Mouse (Mus musculus): ENCODE results near the gene Polr2e.

Gene Polr2e

DNA sequence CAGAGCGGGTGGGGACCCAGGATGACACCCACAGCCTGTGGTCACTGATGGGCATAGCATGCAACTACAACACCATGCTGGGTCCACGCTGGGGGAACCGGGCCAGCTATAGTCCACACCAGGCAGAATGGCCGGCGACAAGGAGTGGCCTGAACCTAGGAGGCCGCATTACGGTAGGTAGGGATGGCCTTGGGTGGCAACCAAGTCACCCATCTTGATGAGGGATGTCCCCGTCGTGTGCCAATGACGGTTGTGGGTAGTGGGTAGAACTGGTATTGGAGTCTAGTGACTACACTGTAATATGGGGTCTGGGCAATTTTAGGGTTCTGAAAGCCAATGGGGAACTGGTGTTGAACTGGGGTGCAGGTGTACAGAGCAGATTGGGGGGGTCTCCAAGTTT lies 22.7 kb downstream of the Polr2e start:
- no peak for DNase-seq (ENCODE audit: low spot score)

DNA sequence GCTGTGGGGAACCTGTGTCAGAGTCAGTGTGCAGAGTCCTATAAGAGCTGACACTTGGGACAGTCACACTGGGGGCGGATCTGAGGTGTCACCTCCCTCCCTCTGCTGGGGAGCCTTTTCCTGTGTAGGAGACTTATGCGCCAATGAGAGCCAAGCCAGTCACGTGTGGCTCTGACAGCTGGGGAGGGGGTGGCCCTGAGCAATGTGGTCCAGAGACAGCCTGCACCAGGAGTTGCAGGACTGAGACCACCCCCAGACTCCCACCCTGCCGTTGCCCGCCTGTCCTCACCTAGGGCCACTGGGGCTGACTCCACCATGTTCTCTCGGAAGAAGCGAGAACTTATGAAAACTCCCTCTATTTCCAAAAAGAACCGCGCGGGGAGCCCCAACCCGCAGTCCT lies 23.1 kb downstream of the Polr2e start, which contains the start of gene Arhgap45:
Gene Arhgap45 (plus strand): TSS at position 143 of the 400 bp plus-strand sequence.
- DNase-seq (ENCODE audit: low spot score), result peak; percentile 64

DNA sequence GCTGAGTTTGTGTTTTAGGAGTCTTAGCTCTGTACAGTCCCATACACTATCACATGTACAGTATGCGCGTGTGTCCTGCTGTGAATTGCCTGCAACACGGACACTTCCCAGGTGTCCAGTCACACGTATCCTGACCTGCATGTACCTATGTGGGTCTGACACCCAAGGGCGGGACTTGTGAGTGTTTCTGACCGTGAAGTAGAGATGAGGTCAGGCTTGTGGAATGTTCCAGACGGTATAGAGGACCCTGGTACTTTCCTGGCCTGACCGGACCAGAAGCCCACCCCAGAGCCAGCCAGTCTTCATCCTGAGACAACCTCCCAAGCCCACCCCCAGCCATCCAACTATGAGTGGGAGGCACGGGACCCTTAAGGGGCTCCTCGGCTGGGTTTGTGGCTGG lies 24.0 kb downstream of the Polr2e start:
- no peak for DNase-seq (ENCODE audit: low spot score)

DNA sequence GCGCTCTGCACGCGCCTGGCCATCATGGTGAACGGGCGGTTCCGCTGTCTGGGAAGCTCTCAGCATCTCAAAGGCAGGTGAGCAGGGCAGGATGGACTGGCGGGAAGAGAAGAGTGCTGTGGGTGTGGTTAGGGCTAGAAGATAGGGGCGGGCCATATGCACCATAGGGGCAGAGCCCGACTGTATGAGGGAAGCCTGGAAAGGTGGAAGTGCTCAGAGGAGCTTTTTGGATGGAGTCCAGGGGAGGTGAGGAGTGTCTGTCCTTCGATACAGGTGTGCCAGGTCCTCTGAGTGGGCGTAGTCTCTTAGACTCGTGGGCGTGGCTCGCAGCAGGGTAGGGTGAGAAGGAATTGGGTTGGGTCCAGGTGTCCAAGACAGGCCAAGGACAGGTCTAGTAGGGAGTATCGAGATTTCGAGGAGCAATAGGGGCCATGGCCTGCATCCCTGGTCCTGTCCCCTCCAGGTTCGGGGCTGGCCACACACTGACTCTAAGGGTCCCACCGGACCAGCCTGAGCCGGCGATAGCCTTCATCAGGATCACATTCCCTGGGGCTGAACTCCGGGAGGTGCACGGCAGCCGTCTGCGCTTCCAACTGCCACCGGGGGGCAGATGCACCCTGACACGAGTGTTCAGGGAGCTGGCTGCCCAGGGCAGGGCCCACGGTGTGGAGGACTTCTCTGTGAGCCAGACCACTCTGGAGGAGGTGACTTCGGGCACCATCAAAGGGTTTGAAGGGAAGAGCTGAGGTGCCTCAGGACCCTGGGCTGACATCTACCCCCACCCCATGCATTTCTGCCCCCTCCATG lies 24.9 kb downstream of the Polr2e start:
- DNase-seq (ENCODE audit: low spot score), result no peak

DNA sequence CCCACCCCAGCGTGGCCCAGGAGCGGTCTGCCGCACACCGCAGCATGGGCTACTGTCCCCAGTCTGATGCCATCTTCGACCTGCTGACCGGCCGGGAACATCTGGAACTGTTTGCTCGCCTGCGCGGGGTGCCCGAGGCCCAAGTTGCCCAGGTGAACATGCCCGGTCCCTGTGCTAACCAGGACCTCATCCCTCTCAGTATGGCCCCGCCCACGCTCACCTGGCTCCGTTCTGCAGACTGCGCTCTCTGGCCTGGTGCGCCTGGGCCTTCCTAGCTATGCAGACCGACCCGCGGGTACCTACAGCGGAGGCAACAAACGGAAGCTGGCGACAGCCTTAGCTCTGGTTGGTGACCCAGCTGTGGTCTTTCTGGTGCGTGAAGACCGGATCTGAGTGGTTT lies 26.0 kb downstream of the Polr2e start:
- no peak for DNase-seq (ENCODE audit: low spot score)

DNA sequence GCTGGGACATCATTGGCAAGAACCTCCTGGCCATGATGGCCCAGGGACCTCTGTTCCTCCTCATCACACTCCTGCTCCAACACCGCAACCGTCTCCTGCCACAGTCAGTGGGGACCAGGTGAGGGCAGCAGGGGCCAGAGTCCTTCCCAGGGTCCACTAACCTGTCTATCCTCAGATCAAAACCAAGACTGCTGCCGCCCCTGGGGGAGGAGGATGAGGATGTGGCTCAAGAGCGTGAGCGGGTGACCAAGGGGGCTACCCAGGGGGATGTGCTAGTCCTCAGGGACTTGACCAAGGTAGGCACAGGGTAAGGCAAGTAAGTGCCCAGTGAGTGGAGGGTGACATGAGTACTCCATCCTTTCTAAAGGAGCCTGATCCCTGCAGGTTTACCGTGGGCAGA lies 27.9 kb downstream of the Polr2e start:
- DNase-seq (ENCODE audit: low spot score), result no peak

DNA sequence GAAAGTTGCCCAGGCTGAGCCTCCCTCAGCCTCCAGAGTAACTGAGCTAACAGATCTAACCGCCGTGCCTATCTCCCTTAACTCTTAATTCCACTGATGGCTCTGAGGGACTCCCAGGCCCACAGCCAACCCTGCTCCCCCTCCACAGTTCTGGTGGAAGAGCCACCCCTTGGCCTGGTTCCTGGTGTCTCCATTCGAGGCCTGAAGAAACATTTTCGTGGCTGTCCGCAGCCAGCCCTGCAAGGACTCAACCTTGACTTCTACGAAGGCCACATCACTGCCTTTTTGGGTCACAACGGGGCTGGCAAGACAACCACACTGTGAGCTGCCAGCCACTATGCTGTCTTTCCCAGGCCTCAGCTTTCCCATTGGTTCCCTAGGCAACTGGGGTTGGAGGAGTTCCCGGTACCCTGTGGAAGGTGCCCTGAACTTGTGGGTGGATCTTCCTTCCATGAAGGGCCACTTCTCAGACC lies 35.3 kb downstream of the Polr2e start:
- no peak for DNase-seq (ENCODE audit: low spot score)

DNA sequence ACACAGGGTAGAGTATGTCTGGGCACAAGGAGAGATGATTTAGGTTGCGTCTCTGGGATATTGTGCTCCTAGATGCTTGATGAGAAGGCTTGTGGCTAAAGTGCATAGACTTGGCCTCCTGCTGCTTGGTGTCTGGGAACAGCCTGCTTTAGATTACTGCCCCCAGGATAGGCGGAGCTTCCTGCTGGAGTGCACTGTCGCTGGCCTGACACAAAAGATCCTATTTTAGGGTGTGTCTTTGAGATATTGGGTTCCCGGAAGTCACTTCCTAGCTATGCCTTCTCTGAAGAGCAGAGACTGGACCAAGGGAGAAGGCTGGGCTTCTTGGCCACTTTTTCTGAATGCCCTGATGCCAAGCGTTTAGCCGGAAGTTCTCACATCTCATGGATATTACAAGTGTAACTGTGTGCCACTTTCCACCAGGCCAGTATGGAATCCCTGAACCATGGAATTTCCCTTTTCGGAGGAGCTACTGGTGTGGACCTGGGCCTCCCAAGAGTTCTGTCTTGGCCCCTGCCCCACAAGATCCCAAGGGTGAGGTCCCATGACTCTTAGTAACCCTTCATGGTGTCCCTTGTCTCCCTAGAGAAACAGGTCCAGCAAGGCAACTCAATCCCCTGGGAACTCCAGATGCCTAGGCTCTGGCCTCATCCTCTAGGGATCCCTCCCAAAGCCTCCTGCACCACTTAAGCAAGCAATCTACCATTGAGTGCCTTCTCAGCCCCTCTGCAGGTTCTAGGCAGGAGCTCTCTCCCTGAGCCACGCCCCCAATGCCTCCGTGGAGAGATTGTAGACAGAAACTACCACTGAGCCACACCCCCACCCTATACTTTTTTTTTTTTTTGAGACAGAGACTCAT lies 36.0 kb downstream of the Polr2e start:
- no peak for DNase-seq (ENCODE audit: low spot score)

DNA sequence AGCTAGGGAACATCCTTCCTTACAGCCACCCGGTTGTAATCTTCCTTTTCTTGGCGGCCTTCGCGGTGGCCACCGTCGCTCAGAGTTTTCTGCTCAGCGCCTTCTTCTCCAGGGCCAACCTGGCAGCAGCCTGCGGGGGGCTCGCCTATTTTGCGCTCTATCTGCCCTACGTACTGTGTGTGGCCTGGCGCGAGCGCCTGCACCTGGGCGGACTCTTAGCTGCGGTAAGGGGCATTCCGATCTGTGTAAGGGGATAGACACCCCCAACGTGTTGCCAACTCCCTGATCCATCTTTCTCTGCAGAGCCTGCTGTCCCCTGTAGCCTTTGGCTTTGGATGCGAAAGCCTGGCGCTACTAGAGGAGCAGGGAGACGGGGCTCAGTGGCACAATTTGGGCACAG lies 36.8 kb downstream of the Polr2e start:
- no peak for DNase-seq (ENCODE audit: low spot score)

DNA sequence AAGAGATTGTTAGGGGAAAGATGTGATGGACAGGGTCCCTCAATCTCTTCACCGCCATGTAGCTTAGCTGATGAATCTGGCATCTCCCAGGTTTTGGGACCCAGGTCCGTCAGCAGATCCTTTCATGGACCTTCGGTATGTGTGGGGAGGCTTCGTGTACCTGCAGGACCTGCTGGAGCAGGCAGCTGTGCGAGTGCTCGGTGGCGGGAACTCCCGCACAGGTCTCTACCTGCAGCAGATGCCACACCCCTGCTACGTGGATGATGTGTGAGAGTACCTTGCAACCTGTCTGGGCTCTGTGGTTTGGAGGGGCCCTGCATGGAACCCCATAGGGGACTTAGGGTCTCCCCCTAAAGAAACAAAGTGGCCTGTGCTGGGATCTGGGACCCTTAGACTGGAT lies 37.6 kb downstream of the Polr2e start:
- no peak for DNase-seq (ENCODE audit: low spot score)

DNA sequence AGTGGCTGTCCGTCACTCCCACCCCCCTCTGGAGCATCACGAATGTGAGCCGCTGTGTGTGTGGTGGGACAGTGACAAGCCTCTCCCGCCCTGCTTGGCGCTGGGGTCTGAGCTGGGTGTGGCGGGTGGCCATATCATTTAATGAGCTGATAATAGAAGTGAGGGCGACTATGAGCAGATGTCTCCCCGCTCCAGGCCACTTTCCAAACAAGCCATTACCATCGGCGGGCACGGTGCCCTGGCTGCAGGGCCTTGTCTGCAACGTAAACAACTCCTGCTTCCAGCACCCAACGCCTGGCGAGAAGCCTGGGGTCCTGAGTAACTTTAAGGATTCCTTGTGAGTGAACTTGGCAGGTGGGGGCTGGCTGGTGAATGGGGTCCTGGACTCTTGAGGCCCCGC lies 41.8 kb downstream of the Polr2e start:
- DNase-seq (ENCODE audit: low spot score), result no peak

DNA sequence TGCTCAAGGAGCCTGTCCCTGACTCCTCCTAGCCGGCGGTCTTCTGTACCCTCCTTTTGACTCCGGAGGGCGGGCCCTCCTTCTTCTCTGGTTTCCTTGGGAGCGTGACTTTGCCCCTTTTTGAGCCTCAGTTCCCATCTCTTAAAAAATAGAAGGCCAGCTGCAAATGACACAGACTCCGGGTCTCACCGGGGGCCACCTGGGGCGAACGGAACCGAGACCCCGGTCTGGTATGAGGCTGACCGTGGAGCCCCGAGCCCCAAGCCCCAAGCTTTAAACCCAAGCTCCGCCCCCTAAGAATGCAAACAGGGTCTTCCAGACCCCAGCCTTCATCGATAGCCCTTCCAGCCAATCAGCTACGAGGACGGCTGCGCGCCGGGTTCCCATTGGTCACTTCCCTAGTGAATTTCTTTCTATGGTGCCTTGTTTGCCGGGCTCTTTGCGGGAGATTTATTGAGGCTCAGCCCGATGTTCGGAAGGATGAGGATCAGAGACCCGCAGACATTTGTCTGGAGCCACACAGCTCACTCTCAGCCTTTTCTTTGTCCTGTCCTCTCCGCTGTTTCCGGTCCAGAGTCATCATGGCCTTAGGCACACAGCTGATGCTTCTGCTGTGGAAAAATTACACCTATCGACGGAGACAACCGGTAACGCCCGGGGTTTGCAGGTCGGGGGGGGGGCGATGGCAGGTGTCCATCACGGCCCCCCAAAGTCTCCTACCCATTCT lies 42.4 kb downstream of the Polr2e start:
- peak; percentile 71 for DNase-seq (ENCODE audit: low spot score)

DNA sequence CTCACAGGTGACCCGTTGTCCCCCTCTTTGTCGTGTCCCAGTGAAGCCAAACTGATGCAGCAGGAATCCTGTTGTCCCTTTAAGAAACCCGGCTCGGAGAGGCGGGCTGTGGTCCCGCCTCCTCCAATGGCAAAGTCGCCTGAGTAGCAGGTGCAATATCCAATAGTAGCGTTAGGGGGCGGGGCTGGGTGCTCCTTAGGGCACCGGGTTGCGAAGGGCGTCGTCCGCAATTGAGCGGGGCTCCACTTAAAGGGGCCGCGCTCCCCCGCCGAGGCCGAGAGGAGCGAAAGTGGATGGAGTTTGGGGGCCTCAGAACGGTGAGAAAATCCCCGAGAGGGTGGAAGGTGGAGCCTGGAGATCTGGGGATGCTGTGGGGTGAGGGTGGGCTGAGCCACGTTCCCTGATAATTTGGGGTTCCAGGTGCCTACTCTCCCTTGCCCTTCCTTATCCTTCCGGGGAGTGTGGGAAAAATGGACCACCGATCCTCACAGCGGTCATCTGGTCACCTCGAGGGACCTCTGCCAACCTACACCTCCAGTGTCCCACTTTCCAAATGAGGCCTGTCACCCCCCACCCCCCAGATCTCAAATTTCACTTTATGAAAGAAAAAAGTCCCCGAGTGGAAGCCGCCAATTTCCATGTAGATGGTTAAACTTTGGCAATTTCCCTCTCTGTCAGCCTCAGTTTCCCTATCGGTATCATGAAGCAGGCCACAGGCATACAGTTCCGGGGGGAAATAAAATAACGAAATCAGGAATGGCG lies 43.1 kb downstream of the Polr2e start, which contains the start of gene Abca7:
Gene Abca7 (plus strand): TSS at position 223 of the 762 bp plus-strand sequence.
- peak; percentile 96 for DNase-seq (ENCODE audit: low spot score)

DNA sequence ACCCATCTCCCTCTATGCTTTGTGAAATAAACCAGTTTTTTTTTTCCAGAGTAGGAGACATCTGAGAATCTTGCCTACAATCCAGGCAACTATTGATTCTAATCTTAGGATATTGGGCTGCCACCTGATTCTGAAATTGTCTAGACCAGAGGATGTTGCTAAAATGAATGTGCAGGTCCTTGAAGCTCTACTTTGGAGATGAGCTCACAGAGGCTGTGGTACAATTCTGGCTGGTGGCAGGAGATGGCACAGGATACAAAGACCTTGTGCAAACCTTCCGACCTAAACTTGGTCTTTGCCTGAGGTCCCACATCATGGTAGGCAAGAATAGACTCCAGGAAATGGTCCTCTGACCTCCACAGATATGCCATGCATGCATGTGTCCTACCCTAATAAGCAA lies 44.0 kb downstream of the Polr2e start:
- no peak for DNase-seq (ENCODE audit: low spot score)

DNA sequence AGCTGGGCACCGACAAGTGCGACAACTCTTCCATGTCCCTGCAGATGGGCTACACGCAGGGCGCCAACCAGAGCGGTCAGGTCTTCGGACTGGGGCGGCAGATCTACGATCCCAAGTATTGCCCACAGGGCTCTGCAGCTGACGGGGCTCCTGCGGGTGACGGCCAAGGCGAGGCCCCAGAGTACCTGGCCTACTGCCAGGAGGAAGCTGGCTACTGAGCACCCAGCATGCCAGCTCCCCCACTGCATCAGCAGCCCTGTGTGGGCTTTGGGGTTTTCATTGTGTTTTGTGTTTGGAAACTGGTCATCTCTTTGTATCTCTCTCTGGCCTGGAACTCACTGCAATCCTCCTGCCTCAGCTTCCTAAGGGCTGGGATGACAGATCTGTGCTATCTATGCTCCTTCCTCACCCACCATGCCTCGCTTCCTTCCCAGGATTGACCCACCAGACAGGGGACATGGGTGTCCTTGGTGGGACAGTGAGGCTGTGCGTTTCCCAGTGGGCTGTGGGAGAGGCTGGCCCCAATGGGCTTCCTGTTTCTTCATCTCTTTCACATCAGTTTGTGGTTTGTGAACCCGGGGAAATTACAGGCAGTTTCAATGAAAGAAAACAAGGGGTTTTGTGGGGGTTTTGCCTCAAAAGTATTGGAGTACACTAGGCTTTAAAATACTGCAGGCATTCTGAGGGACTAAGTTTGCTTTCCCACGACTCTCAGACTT lies 45.0 kb downstream of the Polr2e start:
- no peak for DNase-seq (ENCODE audit: low spot score)

DNA sequence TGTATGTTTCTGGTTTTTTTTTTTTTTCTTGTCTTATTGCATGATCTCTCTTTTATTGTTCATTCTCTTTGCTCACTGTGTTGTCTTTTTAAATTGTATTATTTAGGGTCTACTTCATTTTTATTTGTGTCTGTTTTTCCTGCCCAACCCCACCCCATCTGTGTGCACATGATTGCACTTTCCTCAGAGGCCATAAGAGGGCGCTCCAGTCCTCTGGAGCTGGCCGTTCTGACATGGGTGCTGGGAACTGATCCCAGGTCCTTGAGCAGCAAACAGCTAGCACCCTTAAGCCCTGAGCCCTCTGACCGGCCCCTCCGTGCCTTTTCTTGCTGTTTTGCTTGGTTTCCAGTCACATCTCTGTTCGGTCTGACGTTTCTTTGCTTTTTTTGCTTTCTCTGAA lies 48.0 kb downstream of the Polr2e start:
- no peak for DNase-seq (ENCODE audit: low spot score)

DNA sequence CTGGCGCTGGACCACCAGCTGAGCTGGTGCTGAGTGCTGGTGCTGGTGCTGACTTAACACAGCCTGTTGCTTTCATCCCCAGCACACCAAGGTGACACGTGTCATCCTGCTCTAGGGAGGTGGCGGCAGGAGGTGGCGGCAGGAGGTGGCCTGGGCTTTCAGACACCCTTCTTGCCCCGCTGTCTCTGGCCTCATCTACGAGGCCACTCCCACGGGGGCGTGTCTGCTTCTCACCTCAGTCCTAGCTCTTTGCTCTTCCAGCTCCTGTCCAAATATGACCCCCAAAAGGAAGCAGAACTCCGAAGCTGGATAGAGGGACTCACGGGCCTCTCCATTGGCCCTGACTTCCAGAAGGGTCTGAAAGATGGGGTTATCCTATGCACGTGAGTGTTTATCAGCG lies 48.5 kb downstream of the Polr2e start:
- DNase-seq (ENCODE audit: low spot score), result no peak

DNA sequence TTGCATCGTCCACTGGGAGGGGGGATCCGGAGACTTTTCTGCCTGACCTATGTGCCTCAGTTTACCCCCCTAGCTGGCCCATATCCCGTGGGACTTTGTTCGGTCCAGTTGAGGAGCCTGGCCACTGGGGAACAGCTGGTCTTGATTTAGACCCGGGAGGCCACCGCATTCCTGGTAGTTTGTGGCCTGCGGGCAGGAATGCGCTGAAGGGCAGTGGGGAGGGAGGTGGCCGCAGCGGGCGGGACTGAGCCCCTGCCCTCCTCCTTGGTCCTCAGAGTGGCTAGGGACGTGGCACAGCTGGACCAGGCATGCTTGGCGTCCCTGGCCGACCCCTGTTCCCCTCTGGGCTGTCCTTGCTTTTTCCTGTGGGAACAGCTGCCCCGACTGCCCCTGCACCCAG lies 49.7 kb downstream of the Polr2e start:
- DNase-seq (ENCODE audit: low spot score), result no peak

DNA sequence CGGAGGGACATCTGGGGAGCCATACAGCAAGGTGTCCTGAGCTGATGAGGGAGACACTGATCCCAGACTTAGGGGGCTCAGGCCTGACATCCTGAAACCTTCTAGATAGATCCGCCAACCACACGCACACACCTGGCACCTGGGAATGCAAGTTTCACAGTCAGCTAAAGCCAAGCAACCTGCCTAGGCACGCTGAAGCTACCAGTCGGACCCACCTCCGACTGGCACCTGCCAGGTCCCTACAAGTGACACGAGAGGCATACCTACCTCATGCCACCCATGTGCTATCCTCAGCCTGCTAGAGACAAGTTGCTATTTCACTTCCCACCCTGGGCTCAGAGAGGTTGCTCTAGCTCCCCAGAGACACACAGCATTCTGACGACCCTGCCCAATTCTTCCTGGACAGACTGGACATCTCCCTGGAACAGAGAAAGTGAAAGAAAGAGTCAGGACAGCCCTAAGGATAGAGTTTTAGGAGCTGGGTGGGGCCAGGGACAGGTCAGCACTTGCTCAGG lies 50.3 kb downstream of the Polr2e start:
- no peak for DNase-seq (ENCODE audit: low spot score)

DNA sequence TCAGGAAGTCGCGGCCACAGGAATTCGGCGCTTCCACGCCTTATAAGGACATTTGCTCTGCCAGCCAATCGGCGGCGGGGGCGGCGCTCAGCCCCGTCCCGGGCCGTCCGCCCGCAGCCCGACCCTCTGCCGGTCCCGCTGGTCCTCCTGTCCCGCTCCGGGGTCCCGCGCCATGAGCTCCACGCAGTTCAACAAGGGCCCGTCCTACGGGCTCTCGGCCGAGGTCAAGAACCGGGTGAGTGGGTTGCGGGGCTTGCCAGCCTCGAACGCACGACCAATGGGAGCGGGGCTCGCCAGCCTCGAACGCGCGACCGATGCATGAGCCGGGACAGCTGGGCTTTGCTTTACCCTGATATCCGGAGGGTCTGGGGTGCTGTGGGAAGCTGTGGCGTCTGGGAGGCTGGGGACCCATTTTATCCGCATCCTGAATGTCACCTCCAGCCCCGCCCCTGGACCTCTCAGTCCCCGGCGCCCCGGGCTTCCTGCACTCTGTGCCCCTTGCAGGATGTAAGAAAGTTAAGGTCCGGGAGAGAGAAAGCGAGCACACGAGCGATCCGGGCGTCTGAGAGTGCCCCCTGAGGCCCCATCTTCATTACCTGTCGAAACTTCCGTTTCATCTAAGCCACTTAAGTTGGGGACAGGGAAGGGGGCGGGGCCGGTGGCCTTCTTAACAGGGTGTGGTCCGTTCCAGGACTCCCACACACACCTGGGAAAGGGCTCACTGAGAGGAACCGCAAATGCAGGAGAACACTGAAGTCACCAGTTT lies 50.9 kb downstream of the Polr2e start, which contains the start of gene Cnn2:
Gene Cnn2 (plus strand): TSS at position 79 of the 766 bp plus-strand sequence.
- no peak for DNase-seq (ENCODE audit: low spot score)
